Mouse (Mus musculus) left cerebral cortex, postnatal 14 days (tissue): Measurements from ENCODE around the gene Ccdc185. TPM values are rescaled to one million over a fixed set of nuclear protein-coding genes. Genes with fewer than 3 reads are reported as not detected.

Source experiments
- DNase-seq, 2 experiments: peaks; one replicate each; pipeline ENCODE4 v3.0.0; 2021 to 2022; ENCODE audit warnings: low spot score in 2 of 2, mixed read lengths in 1 of 2
- intact Hi-C: fragments of 180-260 bp; cut with DNase I; formaldehyde crosslinking; loops from one replicate; pipeline ENCODE4 v1.15.1; 2025
- long read RNA-seq, 2 experiments: library from polyadenylated mRNA; stranded (forward); transcript quantifications; one replicate each; pipeline ENCODE4 v2.0.0; 2021
- total RNA-seq, 2 experiments: library from RNA; stranded (reverse); gene quantifications; 2 replicates each; pipeline ENCODE4 v1.2.3; 2021

Ccdc185 gene
- total RNA-seq: under 1 TPM; 0.18 to 0.21 TPM
- long read RNA-seq, experiment 1: 0 reads
- long read RNA-seq, experiment 2: 0 reads

DNA sequence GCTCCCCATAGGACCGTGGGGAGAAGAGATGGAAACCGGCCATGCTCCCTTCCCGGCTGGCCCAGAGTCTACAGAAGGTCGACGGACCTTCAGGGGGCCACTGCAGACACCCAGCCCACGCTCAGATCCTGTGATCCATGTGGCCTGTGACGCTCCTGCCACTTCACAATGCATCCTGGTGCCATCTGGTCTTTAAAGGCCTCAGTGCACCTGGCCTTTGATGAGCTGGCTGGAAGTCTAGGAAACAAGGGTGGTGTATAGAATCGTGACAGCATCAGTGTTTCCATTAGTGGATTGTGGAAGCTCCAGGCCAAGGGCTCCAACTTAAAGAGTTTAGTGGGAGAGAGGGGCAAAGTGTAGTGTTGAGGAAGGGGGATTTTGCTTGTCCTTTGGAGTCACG, at the start of gene Ccdc185:
Ccdc185 (minus strand) TSS at position 101 of the 400 bp plus-strand sequence.
- DNase-seq: no peak
- intact Hi-C loops: no loop called here

- intact Hi-C loops: loop anchor here (10.0 kb wide), 1 partner anchor 232 kb away; the partner anchor contains the start of gene Capn8
- DNase-seq: peak; percentile 51
Observed at GRCm38 (mm10) chr1:182797048-182797447, 48.1 kb upstream of the Ccdc185 start.

DNA sequence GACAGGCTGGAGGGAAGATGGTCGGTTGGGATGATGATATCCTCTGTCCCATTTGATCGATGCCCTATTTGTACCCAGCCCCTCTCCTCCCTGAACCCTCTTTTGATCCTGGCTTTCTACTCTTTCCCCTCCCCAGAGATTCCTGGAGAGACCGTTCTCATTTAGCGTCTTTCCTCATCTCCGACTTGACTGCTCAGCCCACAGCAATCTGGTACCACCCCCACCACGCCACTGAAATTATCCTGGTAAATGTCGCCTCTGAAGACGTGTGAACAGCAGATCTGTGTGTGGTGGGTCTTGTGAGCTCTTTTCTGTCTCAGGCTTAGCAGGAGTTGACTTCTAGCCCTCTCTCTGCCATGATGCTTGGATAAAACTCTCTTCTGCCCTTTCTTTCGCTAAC, 45.6 kb upstream of the Ccdc185 start:
- DNase-seq: peak; percentile 70 to 72
- intact Hi-C loops: loop anchor here (10.0 kb wide), 1 partner anchor 230 kb away; the partner anchor contains the start of gene Capn8

GRCm38 (mm10) chr1:182794221-182794620, 45.2 kb upstream of the Ccdc185 start:
- intact Hi-C loops: loop anchor here (10.0 kb wide), 1 partner anchor 229 kb away; the partner anchor contains the start of gene Capn8
- DNase-seq: peak; percentile 57 to 79

- intact Hi-C loops: loop anchor here (10.0 kb wide), 1 partner anchor 228 kb away; the partner anchor contains the start of gene Capn8
- DNase-seq: peak; percentile 64 to 76
Observed at GRCm38 (mm10) chr1:182792521-182793071, 43.6 kb upstream of the Ccdc185 start.

DNA sequence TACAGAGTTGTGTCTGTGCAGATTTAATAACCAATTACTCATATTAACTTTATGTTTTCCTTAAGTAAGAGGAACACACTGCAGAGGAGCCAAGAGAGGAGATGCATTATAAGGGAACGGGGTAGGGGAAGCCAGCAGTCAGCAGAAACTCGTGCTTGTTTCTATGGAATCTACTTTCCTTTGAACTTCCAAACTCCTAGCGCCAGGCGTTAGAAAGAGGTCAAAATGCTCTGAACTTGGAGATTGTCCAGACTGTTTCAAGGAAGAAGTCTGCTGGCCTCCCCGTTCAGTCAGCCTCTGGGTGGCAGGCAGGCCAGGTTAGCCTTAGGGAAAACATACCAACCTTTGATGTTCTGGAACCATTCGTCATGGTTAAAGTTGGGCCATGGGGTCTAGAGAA, 39.9 kb upstream of the Ccdc185 start:
- intact Hi-C loops: no loop called here
- DNase-seq: no peak

DNA sequence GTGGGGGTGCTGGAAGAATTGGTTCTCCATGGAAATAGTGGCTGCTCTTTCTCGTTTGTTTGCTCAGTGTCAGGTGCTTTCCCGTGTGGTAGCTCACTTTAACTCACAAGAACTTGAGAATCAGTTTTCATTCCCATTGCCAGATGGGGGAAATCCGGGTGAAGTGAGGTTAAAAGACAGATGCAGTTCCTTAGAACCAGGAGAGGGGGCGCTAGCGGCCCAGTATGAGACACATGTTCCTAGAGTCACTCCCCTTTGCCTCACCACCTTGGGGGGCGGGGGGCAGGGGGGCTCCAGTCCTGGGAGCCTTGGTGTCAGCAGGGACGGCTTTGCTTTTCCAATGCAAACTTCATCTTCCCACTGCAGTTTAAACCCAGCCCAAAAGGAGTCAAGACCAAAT, 38.0 kb upstream of the Ccdc185 start:
- DNase-seq: no peak
- intact Hi-C loops: no loop called here

GRCm38 (mm10) chr1:182785504-182785903, 36.5 kb upstream of the Ccdc185 start:
- DNase-seq: no peak
- intact Hi-C loops: no loop called here

- intact Hi-C loops: no loop called here
- no peak for DNase-seq
Observed at GRCm38 (mm10) chr1:182784784-182785183, 35.8 kb upstream of the Ccdc185 start.

DNA sequence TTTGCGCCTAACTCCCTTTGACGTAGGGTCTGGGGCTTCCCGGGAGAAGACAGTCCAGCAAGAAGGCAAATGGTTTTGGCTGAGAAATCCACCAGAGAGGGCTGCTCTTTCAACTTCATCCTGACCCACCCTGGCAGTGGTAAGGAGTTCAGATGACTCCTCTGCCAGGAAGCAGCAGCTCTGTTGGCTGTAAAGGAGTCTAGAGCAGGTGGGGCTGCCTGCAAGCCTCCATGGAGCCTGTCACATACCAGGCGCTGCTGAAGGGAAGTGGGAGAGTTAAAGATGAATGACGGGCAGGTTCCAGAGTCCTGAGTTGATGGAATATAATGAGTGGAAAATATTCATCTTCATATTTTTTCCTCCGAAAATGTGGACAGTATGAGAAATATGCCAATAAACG, 34.8 kb upstream of the Ccdc185 start:
- DNase-seq: no peak
- intact Hi-C loops: no loop called here

GRCm38 (mm10) chr1:182779024-182779520, 30.1 kb upstream of the Ccdc185 start:
- intact Hi-C loops: no loop called here
- no peak for DNase-seq

DNA sequence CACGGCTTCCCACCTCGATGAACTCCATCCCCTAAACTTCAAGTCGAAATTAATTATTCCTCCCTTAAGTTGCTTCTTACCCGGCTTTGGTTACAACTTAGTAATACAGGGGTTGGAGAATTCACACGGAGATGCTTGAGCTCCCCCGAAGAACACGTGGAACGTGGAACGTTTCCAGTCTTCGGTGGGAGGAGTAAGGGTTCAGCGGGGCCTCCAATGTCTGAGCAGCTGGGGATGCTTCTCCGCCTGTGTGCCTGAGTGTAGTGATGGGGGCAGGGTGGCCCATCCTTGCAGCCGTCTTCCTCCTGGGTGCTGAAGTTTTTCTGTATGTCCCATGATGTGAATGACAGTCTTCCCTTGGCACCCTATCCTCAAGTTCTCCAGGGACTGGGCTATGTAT, 29.2 kb upstream of the Ccdc185 start:
- intact Hi-C loops: no loop called here
- no peak for DNase-seq

DNA sequence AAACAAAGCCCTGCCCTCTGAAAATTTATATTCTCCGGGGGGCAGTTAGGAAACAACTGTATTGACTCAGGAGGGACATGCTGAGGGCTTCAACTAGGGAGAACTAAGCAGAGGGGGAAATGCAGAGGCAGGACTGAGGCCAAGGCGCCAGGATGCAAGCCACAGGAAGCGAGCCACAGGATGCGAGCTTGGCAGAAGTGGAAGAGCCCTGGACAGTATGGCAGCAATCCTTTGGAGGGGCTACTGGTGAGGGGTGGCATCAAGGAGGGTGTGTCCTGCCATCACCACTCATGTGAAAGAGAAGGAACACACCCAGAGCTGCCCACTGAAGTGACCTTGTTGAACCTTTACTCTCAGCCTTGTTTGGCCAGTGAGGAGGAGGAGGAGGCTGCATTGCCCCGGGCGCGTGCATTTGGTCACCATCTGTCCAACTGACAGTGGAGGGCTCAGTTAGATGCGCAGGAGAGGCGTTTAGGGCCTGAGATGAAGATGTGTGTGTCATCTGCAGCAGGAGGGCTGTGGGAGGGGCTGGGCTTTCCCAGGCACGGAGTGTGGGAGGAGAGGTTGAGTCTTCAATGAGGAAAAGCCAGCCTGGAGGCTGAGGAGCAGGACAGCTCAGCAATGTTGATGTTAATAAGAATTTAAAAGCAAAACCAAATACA, 27.9 kb upstream of the Ccdc185 start:
- intact Hi-C loops: no loop called here
- DNase-seq: no peak

DNA sequence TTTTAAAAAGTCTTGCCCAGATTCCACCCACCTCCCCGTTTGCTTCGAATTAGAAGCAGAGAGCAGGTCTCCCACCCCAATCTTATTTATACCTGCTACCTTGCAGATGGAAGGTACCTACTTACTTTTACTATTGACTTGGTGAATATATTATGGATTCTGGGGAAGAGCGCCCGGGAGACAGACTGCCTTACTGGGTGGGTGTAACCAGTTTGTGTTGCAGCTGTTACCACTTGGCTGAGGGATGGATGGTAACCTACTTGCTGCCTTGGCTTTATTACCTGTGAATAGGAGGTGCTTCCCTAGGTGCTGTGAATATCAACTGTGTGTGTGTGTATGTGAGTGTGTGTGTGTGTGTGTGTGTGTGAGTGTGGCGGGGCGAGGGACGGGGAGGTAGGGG, 26.6 kb upstream of the Ccdc185 start:
- intact Hi-C loops: no loop called here
- no peak for DNase-seq

- peak; percentile 21 to 33 for DNase-seq
- intact Hi-C loops: loop anchor here (5.0 to 10.0 kb wide), 2 partner anchors 198 to 200 kb away; partner anchors contain the start of gene Capn8
Observed at GRCm38 (mm10) chr1:182764541-182765281, 15.7 kb upstream of the Ccdc185 start.

- DNase-seq: peak; percentile 88 to 96
- intact Hi-C loops: loop anchor here (5.0 to 10.0 kb wide), 2 partner anchors 198 to 199 kb away; partner anchors contain the start of gene Capn8
Observed at GRCm38 (mm10) chr1:182763716-182764461, 14.9 kb upstream of the Ccdc185 start, which contains the start of gene Susd4. Gene Susd4 (plus strand): TSS chr1:182763860.

GRCm38 (mm10) chr1:182763191-182763715, 14.3 kb upstream of the Ccdc185 start:
- peak; percentile 28 to 38 for DNase-seq
- intact Hi-C loops: loop anchor here (5.0 to 10.0 kb wide), 2 partner anchors 198 to 199 kb away; partner anchors contain the start of gene Capn8

- DNase-seq: no peak
- intact Hi-C loops: no loop called here
Observed at GRCm38 (mm10) chr1:182758783-182759182, 9.8 kb upstream of the Ccdc185 start.

DNA sequence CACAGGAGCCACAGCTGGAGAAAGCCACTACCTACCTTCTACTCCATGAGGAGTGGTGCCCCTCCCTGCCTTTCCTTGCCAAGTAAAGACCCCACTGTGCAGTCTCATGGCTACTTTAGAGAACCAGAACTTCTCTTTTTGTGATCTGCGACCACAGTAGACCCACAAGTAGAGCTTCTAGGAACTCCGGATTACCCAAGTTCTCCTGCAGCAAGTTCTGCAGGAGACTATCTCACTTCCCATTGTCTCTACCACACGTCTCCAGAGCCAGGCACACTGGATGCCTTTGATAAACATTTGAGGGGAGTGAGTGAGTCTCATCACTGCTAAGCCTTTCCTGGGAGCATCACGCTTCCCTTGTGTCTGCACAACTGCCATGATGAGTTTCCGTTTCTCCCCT, 5.9 kb upstream of the Ccdc185 start:
- DNase-seq: no peak
- intact Hi-C loops: no loop called here
